Mouse (Mus musculus) hindbrain, embryonic 13.5 days (tissue): ENCODE results near the gene Pdzk1. TPM values are rescaled to one million over a fixed set of nuclear protein-coding genes. Genes with fewer than 3 reads are reported as not detected.

Experiments
- ATAC-seq: fragments of 200-750 bp; cut with Nextera tagmentation; 2 replicates; pipeline ENCODE4 v1.8.0; 2017; ENCODE audit warnings: moderate TSS enrichment; ENCODE audit not compliant: low FRiP score
- H3K27ac ChIP-seq: fragments of 300-500 bp; sonication (generic); 2 replicates; pipeline ENCODE4 v1.5.1; 2015; ENCODE audit warnings: inconsistent platforms, mild to moderate bottlenecking, moderate library complexity
- H3K27me3 ChIP-seq: fragments of 300-500 bp; sonication (generic); 2 replicates; pipeline ENCODE4 v1.6.1; 2015; ENCODE audit warnings: mild to moderate bottlenecking, inconsistent platforms
- H3K36me3 ChIP-seq: fragments of 300-500 bp; sonication (generic); 2 replicates; pipeline ENCODE4 v1.6.1; 2015; ENCODE audit warnings: mild to moderate bottlenecking, inconsistent platforms
- H3K4me1 ChIP-seq: fragments of 300-500 bp; sonication (generic); replicated peaks from 2 replicates; pipeline ENCODE4 v1.6.1; 2015; ENCODE audit warnings: inconsistent platforms
- H3K4me2 ChIP-seq: fragments of 300-500 bp; sonication (generic); 2 replicates; pipeline ENCODE4 v1.6.1; 2015; ENCODE audit warnings: inconsistent platforms, mild to moderate bottlenecking, moderate library complexity
- H3K4me3 ChIP-seq: fragments of 300-500 bp; sonication (generic); 2 replicates; pipeline ENCODE4 v1.5.1; 2015; ENCODE audit warnings: mild to moderate bottlenecking, inconsistent platforms
- H3K9ac ChIP-seq: fragments of 300-500 bp; sonication (generic); 2 replicates; pipeline ENCODE4 v1.6.1; 2015; ENCODE audit warnings: mild to moderate bottlenecking, inconsistent platforms
- H3K9me3 ChIP-seq: fragments of 300-500 bp; sonication (generic); 2 replicates; pipeline ENCODE4 v1.6.1; 2016; ENCODE audit warnings: inconsistent platforms
- WGBS: fragments of 180-500 bp; shearing (Covaris S2); methylation state at CpG from one replicate; pipeline ENCODE4 v1.1.7; 2015; 5-methylcytosine and 5-hydroxymethylcytosine counted together
- polyA plus RNA-seq: library from polyadenylated mRNA; unstranded; fragments of >200 nt; fragmentation: Nextera tagmentation; extraction: Ambion mirVana; gene quantifications from 2 replicates; pipeline ENCODE4 v1.2.1, GENCODE M21; 2015

The Pdzk1 gene
- polyA plus RNA-seq, 1 experiment from 2014 or later, result not detected

GRCm38 (mm10) chr3:96845191-96845590, 16.1 kb downstream of the Pdzk1 start:
- ATAC-seq, result no peak
- WGBS, result 94% methylated on average over 6 of the region's 6 CpGs

DNA sequence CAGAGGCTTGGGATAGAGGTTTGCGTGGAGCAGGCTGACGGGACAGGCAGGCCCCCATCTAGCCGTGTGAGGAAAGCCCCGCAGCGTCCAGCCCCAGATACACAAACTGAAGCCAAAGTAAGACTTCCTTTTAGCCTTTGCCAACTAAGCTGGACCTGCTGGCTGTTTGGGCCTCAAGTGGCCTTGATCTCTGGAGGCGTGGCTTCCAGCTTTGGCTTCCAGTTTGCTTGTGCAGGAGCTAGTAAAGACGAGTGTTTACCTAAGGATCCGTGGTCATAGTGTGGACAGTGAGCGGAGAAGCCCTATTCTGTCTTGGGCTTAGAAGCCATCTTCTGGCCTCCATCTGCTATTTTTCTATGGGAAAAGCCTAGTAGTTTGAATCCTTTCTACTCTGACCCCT, 16.7 kb downstream of the Pdzk1 start:
- WGBS, result 90% methylated on average over 9 of the region's 9 CpGs
- H3K4me1 ChIP-seq, result no peaks in the 10 kb centered on the region
- no peak overlapping the region for H3K4me3 ChIP-seq
- no peak overlapping the region for H3K27ac ChIP-seq
- no peaks in the 10 kb centered on the region for H3K9me3 ChIP-seq
- H3K36me3 ChIP-seq, result no peaks in the 10 kb centered on the region
- H3K27me3 ChIP-seq, result no peaks in the 10 kb centered on the region
- no peak for ATAC-seq
- no peak overlapping the region for H3K4me2 ChIP-seq
- H3K9ac ChIP-seq, result no peak overlapping the region

More at GRCm38 (mm10) chr3:96845191-96845590, 16.1 kb downstream of the Pdzk1 start:
- Histone ChIP-seq H3K4me3 (no peak overlapping the region), H3K4me2 (no peak overlapping the region), H3K36me3 (no peaks in the 10 kb centered on the region), H3K9ac (no peak overlapping the region), H3K27ac (no peak overlapping the region), H3K4me1 (no peaks in the 10 kb centered on the region), H3K27me3 (no peaks in the 10 kb centered on the region), H3K9me3 (no peaks in the 10 kb centered on the region)

GRCm38 (mm10) chr3:96846985-96847384, 17.9 kb downstream of the Pdzk1 start:
- H3K9me3 ChIP-seq, result no peaks in the 10 kb centered on the region
- ATAC-seq, result no peak
- 91% methylated on average over 12 of the region's 12 CpGs for WGBS

DNA sequence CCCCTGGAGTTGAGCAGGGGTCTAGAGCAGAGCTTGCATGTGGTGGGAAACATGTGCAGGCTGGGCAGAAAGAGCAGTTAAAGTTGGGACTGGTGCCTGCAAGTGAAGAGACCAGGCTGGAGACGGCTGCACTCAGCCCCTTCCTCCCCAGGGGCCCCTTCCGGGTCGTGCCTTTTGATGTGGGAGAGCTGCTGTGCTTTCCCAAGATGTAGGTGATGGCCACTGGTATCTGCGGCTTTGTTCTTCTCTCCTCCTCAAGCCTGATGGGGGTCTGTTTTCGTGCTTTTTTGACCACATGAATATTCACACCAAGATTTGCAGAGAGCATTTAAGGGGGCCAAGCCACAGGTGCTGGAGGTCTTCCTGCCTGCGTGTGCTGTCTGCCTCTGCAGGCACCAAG, 18.6 kb downstream of the Pdzk1 start:
- no peak overlapping the region for H3K4me3 ChIP-seq
- no peak overlapping the region for H3K9ac ChIP-seq
- H3K27me3 ChIP-seq, result no peaks in the 10 kb centered on the region
- H3K9me3 ChIP-seq, result no peaks in the 10 kb centered on the region
- H3K36me3 ChIP-seq, result no peaks in the 10 kb centered on the region
- no peak overlapping the region for H3K27ac ChIP-seq
- 36% methylated on average over 6 of the region's 6 CpGs for WGBS
- H3K4me1 ChIP-seq, result no peaks in the 10 kb centered on the region
- ATAC-seq, result no peak
- no peak overlapping the region for H3K4me2 ChIP-seq

More at GRCm38 (mm10) chr3:96846985-96847384, 17.9 kb downstream of the Pdzk1 start:
- Histone ChIP-seq H3K27ac (no peak overlapping the region), H3K4me2 (no peak overlapping the region), H3K9ac (no peak overlapping the region), H3K36me3 (no peaks in the 10 kb centered on the region), H3K27me3 (no peaks in the 10 kb centered on the region), H3K4me3 (no peak overlapping the region), H3K4me1 (no peaks in the 10 kb centered on the region)

DNA sequence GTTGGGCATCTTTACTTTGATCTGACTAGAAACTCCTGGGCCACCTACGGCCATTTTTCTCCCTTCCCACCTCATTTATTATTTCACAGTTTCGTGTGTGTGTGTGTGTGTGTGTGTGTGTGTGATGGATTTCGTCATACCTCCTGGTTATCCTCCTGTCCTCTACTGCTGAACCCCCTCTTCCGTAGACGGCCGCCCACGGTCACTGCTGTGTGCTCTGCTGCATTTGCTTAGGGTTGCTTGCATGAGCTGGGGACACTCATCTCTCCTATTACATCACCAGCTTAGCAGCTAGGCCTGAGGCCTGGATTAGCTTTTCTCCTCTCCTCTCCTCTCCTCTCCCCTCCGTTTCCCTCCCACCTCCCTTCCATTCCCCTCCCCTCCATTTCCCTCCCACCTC, 19.4 kb downstream of the Pdzk1 start:
- no peaks in the 10 kb centered on the region for H3K4me1 ChIP-seq
- no peak for ATAC-seq
- no peaks in the 10 kb centered on the region for H3K9me3 ChIP-seq
- H3K4me3 ChIP-seq, result no peak overlapping the region
- no peak overlapping the region for H3K9ac ChIP-seq
- H3K27me3 ChIP-seq, result no peaks in the 10 kb centered on the region
- H3K4me2 ChIP-seq, result no peak overlapping the region
- H3K27ac ChIP-seq, result no peak overlapping the region
- WGBS, result 86% methylated on average over 7 of the region's 8 CpGs
- no peaks in the 10 kb centered on the region for H3K36me3 ChIP-seq

DNA sequence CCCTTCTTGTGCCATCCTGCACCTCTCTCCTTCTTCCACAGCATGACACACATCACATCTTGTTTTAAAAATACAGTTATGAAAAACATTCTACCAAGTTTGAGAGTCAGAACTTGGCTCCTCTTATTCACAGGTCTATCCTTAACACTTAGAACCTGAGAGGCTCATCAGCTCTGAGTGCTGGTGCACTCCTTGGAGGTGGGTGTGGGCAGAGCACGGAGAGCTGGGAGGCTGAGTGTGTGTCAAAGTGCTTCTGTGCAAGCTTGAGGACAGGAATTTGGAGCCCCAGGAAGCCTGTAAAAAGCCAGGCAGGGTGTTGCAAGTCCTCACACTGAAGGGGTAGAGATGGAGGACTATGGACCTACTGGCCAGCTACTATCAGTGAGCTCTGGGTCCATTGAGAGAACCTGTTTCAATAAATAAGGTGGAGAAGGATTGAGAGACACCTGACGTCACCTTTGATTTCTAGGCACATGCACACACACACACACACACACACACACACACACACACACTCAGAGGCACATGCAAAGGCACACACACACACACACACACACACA, 20.2 kb downstream of the Pdzk1 start:
- no peaks in the 10 kb centered on the region for H3K36me3 ChIP-seq
- WGBS, result 92% methylated on average over 2 of the region's 2 CpGs
- no peaks in the 10 kb centered on the region for H3K9me3 ChIP-seq
- H3K9ac ChIP-seq, result no peak overlapping the region
- no peak overlapping the region for H3K4me2 ChIP-seq
- H3K27ac ChIP-seq, result no peak overlapping the region
- H3K27me3 ChIP-seq, result no peaks in the 10 kb centered on the region
- no peak for ATAC-seq
- no peaks in the 10 kb centered on the region for H3K4me1 ChIP-seq
- H3K4me3 ChIP-seq, result no peak overlapping the region

GRCm38 (mm10) chr3:96852561-96852960, 23.5 kb downstream of the Pdzk1 start:
- ATAC-seq, result no peak
- Histone ChIP-seq H3K4me1 (no peaks in the 10 kb centered on the region), H3K27me3 (no peaks in the 10 kb centered on the region), H3K4me3 (no peak overlapping the region), H3K27ac (no peak overlapping the region), H3K9ac (no peak overlapping the region), H3K9me3 (no peaks in the 10 kb centered on the region), H3K4me2 (no peak overlapping the region), H3K36me3 (peaks cover 4% of the 10 kb centered on the region; the same call in 1 of the 2 replicates)
- 80% methylated on average over 6 of the region's 6 CpGs for WGBS

- ATAC-seq, result no peak
- H3K4me1 ChIP-seq, result no peaks in the 10 kb centered on the region
- H3K36me3 ChIP-seq, result peaks cover 5% of the 10 kb centered on the region; the same call in 1 of the 2 replicates
- no peaks in the 10 kb centered on the region for H3K27me3 ChIP-seq
- 91% methylated on average over 4 of the region's 4 CpGs for WGBS
- H3K4me2 ChIP-seq, result no peak overlapping the region
- no peak overlapping the region for H3K4me3 ChIP-seq
- no peak overlapping the region for H3K27ac ChIP-seq
- H3K9ac ChIP-seq, result no peak overlapping the region
- no peaks in the 10 kb centered on the region for H3K9me3 ChIP-seq
Observed at GRCm38 (mm10) chr3:96854376-96854775, 25.3 kb downstream of the Pdzk1 start.

DNA sequence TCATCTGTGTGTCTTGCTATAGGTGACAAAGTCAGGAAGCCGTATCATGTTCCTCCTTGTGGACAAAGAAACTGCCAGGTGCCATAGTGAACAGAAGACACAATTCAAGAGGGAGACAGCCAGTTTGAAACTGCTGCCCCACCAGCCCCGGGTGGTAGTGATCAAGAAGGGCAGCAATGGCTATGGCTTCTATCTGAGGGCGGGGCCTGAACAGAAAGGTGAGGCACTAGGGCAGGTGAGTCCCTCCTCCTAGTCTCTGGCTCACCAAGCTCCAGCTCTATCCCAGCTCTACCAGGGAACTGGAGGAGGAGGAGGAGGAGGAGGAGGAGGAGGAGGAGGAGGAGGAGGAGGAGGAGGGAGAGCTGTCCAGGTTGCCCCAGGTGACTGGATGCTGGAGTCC, 26.7 kb downstream of the Pdzk1 start:
- Histone ChIP-seq H3K36me3 (peaks cover 5% of the 10 kb centered on the region; the same call in 1 of the 2 replicates), H3K9ac (no peak overlapping the region), H3K4me3 (no peak overlapping the region), H3K9me3 (no peaks in the 10 kb centered on the region), H3K4me2 (no peak overlapping the region), H3K4me1 (no peaks in the 10 kb centered on the region), H3K27ac (no peak overlapping the region), H3K27me3 (no peaks in the 10 kb centered on the region)
- ATAC-seq, result no peak
- 88% methylated on average over 3 of the region's 3 CpGs for WGBS

DNA sequence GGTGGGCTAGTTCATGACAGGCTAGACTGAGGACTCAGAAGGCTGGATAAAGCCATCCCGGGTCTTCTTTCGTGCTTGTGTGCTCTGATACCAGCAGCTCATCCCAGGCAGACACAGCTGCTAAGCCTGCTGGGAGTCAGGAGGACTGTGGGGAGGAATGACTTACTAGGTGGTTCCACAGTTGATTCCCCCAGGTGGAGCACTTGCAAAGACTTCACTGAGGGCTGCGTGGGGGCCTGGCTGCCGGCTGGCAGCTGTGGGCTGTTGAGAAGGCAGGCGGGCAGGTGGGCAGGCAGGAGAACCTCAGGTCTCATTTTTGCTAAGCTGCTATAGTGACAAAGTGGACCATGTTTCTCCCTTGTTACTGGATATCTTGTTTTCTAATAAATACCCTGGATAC, 31.4 kb downstream of the Pdzk1 start:
- Histone ChIP-seq H3K27me3 (no peaks in the 10 kb centered on the region), H3K4me2 (no peak overlapping the region), H3K4me1 (no peaks in the 10 kb centered on the region), H3K4me3 (no peak overlapping the region), H3K36me3 (peaks cover 5% of the 10 kb centered on the region; the same call in 1 of the 2 replicates), H3K9me3 (no peaks in the 10 kb centered on the region), H3K9ac (no peak overlapping the region), H3K27ac (no peak overlapping the region)
- WGBS, result 93% methylated on average over 5 of the region's 5 CpGs
- ATAC-seq, result no peak

- Histone ChIP-seq H3K27ac (no peak overlapping the region), H3K4me1 (no peaks in the 10 kb centered on the region), H3K9me3 (no peaks in the 10 kb centered on the region), H3K4me2 (no peak overlapping the region), H3K36me3 (peaks cover 57% of the 10 kb centered on the region), H3K27me3 (no peaks in the 10 kb centered on the region), H3K4me3 (no peak overlapping the region), H3K9ac (no peak overlapping the region)
- 91% methylated on average over 3 of the region's 3 CpGs for WGBS
- ATAC-seq, result no peak
Observed at GRCm38 (mm10) chr3:96867863-96868262, 38.8 kb downstream of the Pdzk1 start.

DNA sequence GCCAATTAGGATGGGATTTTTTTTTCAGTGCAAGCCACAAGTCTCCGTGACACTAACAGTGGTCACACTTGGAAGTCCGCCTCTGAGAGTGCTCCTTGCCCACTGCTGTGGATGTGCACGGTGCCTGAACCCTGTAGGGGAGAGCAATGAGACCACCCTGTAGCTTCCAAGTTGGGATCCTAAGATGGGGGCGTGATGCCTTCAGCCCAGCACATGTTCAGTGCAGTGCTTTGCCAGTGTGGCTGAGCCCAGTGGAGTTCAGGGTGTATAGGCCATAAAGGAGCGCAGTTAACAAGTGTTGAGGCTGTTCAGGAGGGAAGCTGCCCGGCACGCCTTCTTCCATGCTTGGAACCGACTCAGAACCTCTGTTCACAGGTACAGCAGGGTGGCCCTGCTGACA, 39.5 kb downstream of the Pdzk1 start:
- peaks cover 64% of the 10 kb centered on the region for H3K36me3 ChIP-seq
- no peaks in the 10 kb centered on the region for H3K4me1 ChIP-seq
- ATAC-seq, result no peak
- 95% methylated on average over 8 of the region's 8 CpGs for WGBS
- no peak overlapping the region for H3K27ac ChIP-seq
- H3K9me3 ChIP-seq, result no peaks in the 10 kb centered on the region
- no peaks in the 10 kb centered on the region for H3K27me3 ChIP-seq
- no peak overlapping the region for H3K4me2 ChIP-seq
- H3K4me3 ChIP-seq, result no peak overlapping the region
- H3K9ac ChIP-seq, result no peak overlapping the region

DNA sequence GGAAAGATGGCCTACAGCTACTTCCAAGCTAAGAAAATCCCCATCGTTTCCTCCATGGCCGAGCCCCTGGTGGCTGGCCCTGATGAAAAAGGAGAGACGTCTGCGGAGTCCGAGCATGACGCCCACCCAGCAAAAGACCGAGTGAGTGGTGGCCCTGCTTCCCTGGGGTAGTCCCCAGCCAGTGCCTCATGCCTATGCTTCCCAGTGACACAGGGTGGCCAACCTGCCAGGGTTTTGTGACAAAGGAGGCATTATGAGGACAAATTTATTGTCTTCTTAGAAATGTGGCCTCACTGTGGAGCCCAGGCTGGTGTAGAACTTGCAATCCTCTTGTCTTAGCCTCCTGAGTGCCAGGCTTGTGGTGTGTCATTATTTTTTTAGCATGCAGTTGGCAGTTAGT, 40.0 kb downstream of the Pdzk1 start:
- 89% methylated on average over 7 of the region's 7 CpGs for WGBS

More for the DNA sequence above, 40.0 kb downstream of the Pdzk1 start:
- no peak for ATAC-seq
- Histone ChIP-seq H3K9me3 (no peaks in the 10 kb centered on the region), H3K27ac (no peak overlapping the region), H3K4me3 (no peak overlapping the region), H3K4me2 (no peak overlapping the region), H3K4me1 (no peaks in the 10 kb centered on the region), H3K27me3 (no peaks in the 10 kb centered on the region), H3K36me3 (peaks cover 69% of the 10 kb centered on the region), H3K9ac (no peak overlapping the region)
